Mouse (Mus musculus) kidney, postnatal 36 days (tissue): ENCODE measurements around the gene Rwdd4a.

ENCODE experiments used
- DNase-seq, 2 experiments: peaks; one replicate each; pipeline ENCODE4 v3.0.0; 2021 to 2022; ENCODE audit warnings: mixed read lengths in 2 of 2

Gene Rwdd4a

GRCm38 (mm10) chr8:47533344-47534125 lies at the start of gene Rwdd4a, which contains the start of gene Trappc11:
TSS of gene Rwdd4a (plus strand) at chr8:47533664.
TSS of gene Trappc11 (minus strand) at chr8:47533470.
- DNase-seq, result peak; percentile 98 to 99

DNA sequence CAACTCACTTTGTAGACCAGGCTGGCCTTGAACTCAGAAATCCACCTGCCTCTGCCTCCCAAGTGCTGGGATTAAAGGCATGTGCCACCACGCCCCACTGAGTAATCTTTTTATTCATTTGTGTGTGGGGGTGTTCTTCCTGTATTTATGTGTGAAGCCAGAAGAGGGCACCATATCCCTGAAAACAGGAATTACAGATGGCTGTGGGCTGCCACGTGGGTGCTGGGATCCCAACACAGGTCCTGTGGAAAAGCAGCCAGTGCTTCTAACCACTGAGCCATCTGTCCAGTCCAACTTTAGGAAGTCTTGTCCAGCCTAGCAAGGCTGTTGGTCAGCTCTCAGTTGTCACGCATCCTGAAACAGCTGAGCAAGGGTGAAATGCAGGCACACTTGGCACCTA lies 46.2 kb upstream of the Rwdd4a start:
- DNase-seq, result no peak

- no peak for DNase-seq
These were observed 40.4 kb upstream of the Rwdd4a start for GRCm38 (mm10) chr8:47493106-47493505.

- DNase-seq, result peak in 1 of 2 experiments; percentile 9
These were observed 38.8 kb upstream of the Rwdd4a start for GRCm38 (mm10) chr8:47494602-47495153.

DNA sequence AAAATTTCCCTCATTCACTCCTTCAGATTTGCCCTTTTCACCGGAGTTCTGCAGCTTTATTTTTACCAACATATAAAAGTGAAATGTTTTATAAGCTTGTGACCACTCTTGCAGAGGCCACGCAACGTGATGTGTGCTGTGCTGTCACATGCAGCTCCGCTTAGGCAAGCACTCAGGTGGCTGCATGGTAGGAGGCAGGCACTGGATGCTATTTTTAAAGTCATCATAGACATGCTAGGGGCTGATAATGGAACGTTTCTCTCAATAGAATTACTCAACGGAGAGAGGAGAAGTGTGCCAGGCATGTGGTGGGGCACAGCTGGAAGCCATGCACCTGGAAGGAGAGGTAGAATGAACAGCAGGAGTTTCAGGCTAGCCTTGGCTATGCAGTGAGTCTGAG lies 38.0 kb upstream of the Rwdd4a start:
- DNase-seq, result no peak

DNA sequence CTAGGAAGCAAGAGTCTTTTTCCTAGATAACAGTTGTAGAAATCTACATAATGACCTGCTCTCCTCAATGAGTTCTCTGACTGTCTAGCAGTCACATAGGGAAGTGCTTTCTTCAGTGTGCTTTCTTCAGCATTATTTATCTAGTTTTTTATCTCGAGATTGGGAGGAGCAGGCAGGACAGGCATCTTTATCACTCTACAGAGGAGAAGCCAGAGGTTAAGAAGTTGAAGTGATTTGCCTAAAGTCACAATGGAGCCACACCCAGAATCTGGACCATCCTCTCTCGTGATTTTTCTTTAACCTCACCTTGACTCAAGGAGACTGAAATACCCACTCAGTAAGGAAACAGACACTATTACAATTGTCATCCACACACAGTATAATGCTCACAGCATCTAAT lies 31.5 kb upstream of the Rwdd4a start:
- no peak for DNase-seq

GRCm38 (mm10) chr8:47502546-47502945 lies 30.9 kb upstream of the Rwdd4a start:
- no peak for DNase-seq

DNA sequence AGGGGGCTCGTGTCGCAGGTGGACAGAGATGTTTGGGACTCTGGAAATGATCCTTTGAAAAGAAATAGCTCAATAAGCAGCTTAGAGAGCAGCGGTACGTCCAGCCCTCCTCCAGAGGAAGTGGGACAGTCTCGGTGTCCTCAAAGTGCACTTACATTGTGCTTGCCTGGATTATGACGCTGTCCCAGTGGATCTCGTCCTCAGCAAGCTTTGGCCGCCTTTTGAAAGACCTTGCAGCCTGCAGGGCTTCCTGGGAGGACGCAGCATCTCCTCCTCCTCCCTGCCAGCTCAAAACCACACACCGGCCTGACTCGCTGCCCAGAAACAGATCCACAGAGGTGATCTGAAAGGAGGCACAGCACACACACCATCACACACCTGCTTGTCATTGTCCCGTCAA lies 28.0 kb upstream of the Rwdd4a start:
- DNase-seq, result no peak

GRCm38 (mm10) chr8:47510930-47511329 lies 22.5 kb upstream of the Rwdd4a start:
- no peak for DNase-seq

- no peak for DNase-seq
These were observed 19.9 kb upstream of the Rwdd4a start for GRCm38 (mm10) chr8:47513601-47514000.

DNA sequence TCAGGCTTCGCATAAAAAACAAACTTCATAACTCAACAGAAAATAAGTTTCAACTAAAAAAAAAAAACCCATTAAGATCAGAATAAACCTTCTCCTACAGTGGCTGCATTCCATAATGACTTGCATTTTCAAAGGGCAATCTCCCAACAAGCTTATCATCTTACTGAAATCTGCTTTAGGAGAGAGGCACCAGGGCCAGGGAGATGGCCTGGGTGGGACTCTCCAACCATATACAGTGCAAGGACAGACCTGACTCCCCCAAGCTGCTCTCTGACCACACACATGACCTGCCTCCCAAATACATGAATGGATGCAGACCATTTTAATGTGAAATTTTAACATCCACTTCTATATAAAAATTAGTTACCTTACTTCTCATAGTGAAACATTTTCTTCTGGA lies 5.4 kb upstream of the Rwdd4a start:
- no peak for DNase-seq

DNA sequence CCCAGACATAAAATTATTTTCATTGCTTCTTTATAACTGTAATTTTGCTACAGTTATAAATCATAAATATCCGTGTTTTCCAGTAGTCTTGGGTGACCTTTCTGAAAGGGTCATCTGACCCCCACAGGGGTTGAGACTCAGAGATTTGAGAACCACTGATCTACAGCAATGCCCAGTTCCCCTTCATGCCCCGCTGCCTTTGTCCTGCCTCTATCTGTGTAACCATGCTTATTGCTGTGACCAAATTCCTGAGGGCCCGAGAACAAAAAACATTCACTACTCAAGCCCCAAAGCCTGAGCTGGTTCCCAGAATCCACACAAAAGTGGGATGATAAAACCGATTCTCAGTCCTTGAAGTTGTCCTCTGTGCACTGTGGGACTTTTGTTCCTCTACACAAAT lies 4.9 kb downstream of the Rwdd4a start:
- DNase-seq, result peak; percentile 10 to 33

DNA sequence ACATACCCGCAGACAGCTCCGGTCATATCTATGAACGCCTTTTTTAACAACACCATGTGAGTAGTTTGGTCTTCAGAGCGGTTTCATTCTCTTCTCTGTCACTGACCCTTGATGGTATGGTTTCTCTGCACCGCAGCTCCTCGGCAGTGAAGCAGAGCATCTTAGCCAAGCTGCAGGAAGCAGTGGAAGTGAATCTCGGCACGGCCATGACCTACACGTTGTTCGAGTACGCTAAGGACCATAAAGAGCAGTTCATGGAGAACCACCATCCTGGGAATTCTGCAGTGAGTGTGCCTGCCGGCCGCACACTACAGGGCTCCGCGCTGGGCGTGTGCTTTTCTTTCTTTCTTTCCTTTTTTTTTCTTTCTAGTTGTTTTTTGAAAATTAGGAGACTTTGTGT lies 9.3 kb downstream of the Rwdd4a start:
- DNase-seq, result no peak

GRCm38 (mm10) chr8:47544094-47544493 lies 10.6 kb downstream of the Rwdd4a start:
- DNase-seq, result no peak

GRCm38 (mm10) chr8:47547102-47547501 lies 13.6 kb downstream of the Rwdd4a start:
- no peak for DNase-seq

DNA sequence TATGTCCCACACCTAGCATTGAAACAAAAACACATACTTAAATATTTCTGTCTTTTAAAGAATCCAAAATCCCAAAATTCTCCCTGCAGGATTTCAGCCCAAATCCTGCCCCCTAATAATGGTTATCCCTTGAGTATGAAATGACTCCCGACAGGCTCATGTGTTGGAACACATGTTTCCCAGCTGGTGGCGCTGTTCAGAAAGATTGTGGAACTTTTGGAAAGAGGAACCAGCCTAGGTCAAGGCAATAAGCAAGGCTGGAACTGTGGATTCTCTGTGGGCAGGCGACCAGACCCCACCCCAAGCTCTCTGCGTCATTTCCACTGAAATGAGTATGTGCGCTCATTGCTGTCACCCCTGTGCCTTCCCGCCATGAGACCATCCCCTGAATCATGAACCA lies 20.1 kb downstream of the Rwdd4a start:
- DNase-seq, result peak in 1 of 2 experiments; percentile 42

GRCm38 (mm10) chr8:47556446-47556845 lies 23.0 kb downstream of the Rwdd4a start:
- DNase-seq, result peak in 1 of 2 experiments; percentile 18

DNA sequence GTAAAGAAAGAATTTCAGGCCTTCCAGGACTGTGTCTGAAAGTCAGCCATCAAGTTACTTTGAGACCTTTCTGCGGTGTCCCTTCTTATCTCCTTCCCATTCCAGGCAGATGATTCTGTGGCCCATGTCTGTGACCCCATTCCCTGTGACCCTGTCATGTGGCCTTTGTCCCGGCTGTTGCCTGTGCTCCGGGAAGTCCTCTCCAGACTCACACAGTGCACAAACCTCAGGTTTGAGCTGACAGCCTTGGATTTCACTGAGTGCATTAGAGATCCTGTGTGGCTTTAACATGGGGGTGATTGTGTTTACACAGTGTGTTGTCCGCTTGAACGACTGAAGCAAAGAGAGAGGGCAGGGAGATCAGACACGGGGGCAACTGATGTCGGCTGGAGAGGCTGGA lies 24.8 kb downstream of the Rwdd4a start:
- no peak for DNase-seq

GRCm38 (mm10) chr8:47560801-47561200 lies 27.3 kb downstream of the Rwdd4a start:
- no peak for DNase-seq

- no peak for DNase-seq
These were observed 33.1 kb downstream of the Rwdd4a start for GRCm38 (mm10) chr8:47566551-47566950.

- no peak for DNase-seq
These were observed 34.6 kb downstream of the Rwdd4a start for GRCm38 (mm10) chr8:47568098-47568497.

GRCm38 (mm10) chr8:47570161-47570560 lies 36.7 kb downstream of the Rwdd4a start:
- DNase-seq, result no peak

GRCm38 (mm10) chr8:47573482-47573881 lies 40.0 kb downstream of the Rwdd4a start:
- no peak for DNase-seq

- DNase-seq, result no peak
These were observed 48.0 kb downstream of the Rwdd4a start for GRCm38 (mm10) chr8:47581454-47581853.

DNA sequence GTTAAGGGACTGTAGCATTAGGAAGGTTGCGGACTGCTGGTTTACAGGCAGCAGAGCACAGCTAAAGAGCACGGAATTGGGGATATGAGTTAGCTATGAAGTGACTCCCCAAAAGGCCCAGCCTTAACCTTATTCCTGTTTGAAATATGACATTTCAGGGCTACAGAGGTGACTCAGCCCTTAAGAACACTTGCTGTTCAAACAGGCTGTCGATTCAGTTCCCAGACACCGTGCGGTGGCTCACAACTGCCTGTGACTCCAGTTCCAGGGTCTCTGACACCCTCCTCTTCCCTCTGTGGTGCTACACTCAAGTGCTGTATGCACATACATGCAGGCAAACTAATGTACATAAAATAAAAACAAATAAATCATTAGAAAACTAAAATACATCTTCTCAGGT lies 55.2 kb downstream of the Rwdd4a start:
- DNase-seq, result no peak
